Mouse (Mus musculus) thymus, postnatal 14 days (tissue): Measurements from ENCODE around the gene Gm26920.

ENCODE experiments used
- DNase-seq: peaks from one replicate; pipeline ENCODE4 v3.0.0; 2021

The Gm26920 gene

GRCm38 (mm10) chr7:30050882-30051548 lies 39.2 kb downstream of the Gm26920 start, which contains the start of gene Zfp14:
TSS of gene Zfp14 (minus strand) at chr7:30051380.
- peak; percentile 93 for DNase-seq

- DNase-seq = no peak
Measured at GRCm38 (mm10) chr7:30048126-30048525, 42.1 kb downstream of the Gm26920 start.

GRCm38 (mm10) chr7:30044354-30044753 lies 45.9 kb downstream of the Gm26920 start:
- DNase-seq = no peak

- DNase-seq = no peak
Measured at GRCm38 (mm10) chr7:30034331-30034730, 55.9 kb downstream of the Gm26920 start.

- no peak for DNase-seq
Measured at GRCm38 (mm10) chr7:30031379-30031778, 58.8 kb downstream of the Gm26920 start.

- DNase-seq = no peak
Measured at GRCm38 (mm10) chr7:30030677-30031076, 59.5 kb downstream of the Gm26920 start.

GRCm38 (mm10) chr7:30028572-30028971 lies 61.6 kb downstream of the Gm26920 start:
- DNase-seq = no peak

- DNase-seq = no peak
Measured at GRCm38 (mm10) chr7:30027331-30027730, 62.9 kb downstream of the Gm26920 start.

- DNase-seq = no peak
Measured at GRCm38 (mm10) chr7:30025358-30025757, 64.9 kb downstream of the Gm26920 start.

- DNase-seq = no peak
Measured at GRCm38 (mm10) chr7:30023800-30024199, 66.4 kb downstream of the Gm26920 start.

- no peak for DNase-seq
Measured at GRCm38 (mm10) chr7:30023324-30023723, 66.9 kb downstream of the Gm26920 start.

GRCm38 (mm10) chr7:30019543-30019942 lies 70.7 kb downstream of the Gm26920 start:
- no peak for DNase-seq

- DNase-seq = no peak
Measured at GRCm38 (mm10) chr7:30017226-30017625, 73.0 kb downstream of the Gm26920 start.

GRCm38 (mm10) chr7:30012956-30013363 lies 77.2 kb downstream of the Gm26920 start:
- DNase-seq = peak; percentile 62

GRCm38 (mm10) chr7:30010551-30011195 lies 79.5 kb downstream of the Gm26920 start:
- no peak for DNase-seq

GRCm38 (mm10) chr7:30009321-30010085 lies 80.7 kb downstream of the Gm26920 start:
- no peak for DNase-seq

- DNase-seq = no peak
Measured at GRCm38 (mm10) chr7:30008020-30008690, 82.1 kb downstream of the Gm26920 start.

GRCm38 (mm10) chr7:30007601-30008000 lies 82.6 kb downstream of the Gm26920 start:
- DNase-seq = no peak
